Mouse (Mus musculus) liver, embryonic 16.5 days (tissue): ENCODE results near the gene Surf1. TPM values are rescaled to one million over a fixed set of nuclear protein-coding genes. Genes with fewer than 3 reads are reported as not detected.

Experiments used
- ATAC-seq: fragments of 200-750 bp; cut with Nextera tagmentation; 2 replicates; pipeline ENCODE4 v1.8.0; 2017; ENCODE audit warnings: low read depth, mild to moderate bottlenecking, moderate number of reproducible peaks, moderate library complexity
- H3K27ac ChIP-seq: fragments of 300-500 bp; sonication (generic); 2 replicates; pipeline ENCODE4 v1.5.1; 2014; ENCODE audit warnings: mild to moderate bottlenecking, low read length
- H3K27me3 ChIP-seq: fragments of 300-500 bp; sonication (generic); 2 replicates; pipeline ENCODE4 v1.6.1; 2014; ENCODE audit warnings: low read depth, low read length, mixed read lengths; ENCODE audit not compliant: control insufficient read depth, insufficient read depth
- H3K36me3 ChIP-seq: fragments of 300-500 bp; sonication (generic); 2 replicates; pipeline ENCODE4 v1.6.1; 2014; ENCODE audit warnings: mild to moderate bottlenecking; ENCODE audit not compliant: control insufficient read depth, insufficient read depth
- H3K4me1 ChIP-seq: fragments of 300-500 bp; sonication (generic); 2 replicates; pipeline ENCODE4 v1.6.1; 2014; ENCODE audit warnings: low read depth, low read length, mixed read lengths; ENCODE audit not compliant: control insufficient read depth
- H3K4me2 ChIP-seq: fragments of 300-500 bp; sonication (generic); 2 replicates; pipeline ENCODE4 v1.6.1; 2014; ENCODE audit warnings: low read depth, low read length, mixed read lengths
- H3K4me3 ChIP-seq: fragments of 300-500 bp; sonication (generic); 2 replicates; pipeline ENCODE4 v1.5.1; 2014; ENCODE audit warnings: low read depth, mild to moderate bottlenecking, low read length
- H3K9ac ChIP-seq: fragments of 300-500 bp; sonication (generic); 2 replicates; pipeline ENCODE4 v1.6.1; 2014; ENCODE audit warnings: low read depth, low read length
- H3K9me3 ChIP-seq: fragments of 300-500 bp; sonication (generic); replicated peaks from 2 replicates; pipeline ENCODE4 v1.6.1; 2016; ENCODE audit warnings: low read length; ENCODE audit not compliant: control insufficient read depth
- WGBS: fragments of 180-500 bp; shearing (Covaris S2); extraction: QIAGEN DNeasy Blood & Tissue Kit; methylation state at CpG from one replicate; pipeline ENCODE4 v1.1.7; 2014; ENCODE audit not compliant: insufficient replicate concordance; 5-methylcytosine and 5-hydroxymethylcytosine counted together
- polyA plus RNA-seq: library from polyadenylated mRNA; unstranded; fragments of >200 nt; fragmentation: Nextera tagmentation; extraction: Ambion mirVana; gene quantifications from 2 replicates; pipeline ENCODE4 v1.2.1, GENCODE M21; 2015

Surf1 gene
- polyA plus RNA-seq, 1 experiment from 2014 or later: 31.5 TPM

- Histone ChIP-seq H3K27me3 (no peaks in the 10 kb centered on the region), H3K4me1 (peaks cover 38% of the 10 kb centered on the region), H3K9ac (peak overlapping the region; percentile 99), H3K4me2 (peak overlapping the region; percentile 91), H3K36me3 (no peaks in the 10 kb centered on the region), H3K4me3 (peak overlapping the region; percentile 92), H3K9me3 (no peaks in the 10 kb centered on the region), H3K27ac (peak overlapping the region; percentile 90)
- under 1% methylated on average over 37 of the region's 49 CpGs for WGBS
- peak; percentile 9 for ATAC-seq
Observed at GRCm38 (mm10) chr2:26932473-26933303, 16.4 kb upstream of the Surf1 start.

- no peak overlapping the region for H3K4me3 ChIP-seq
- 0 out of 2 replicates have a peak overlapping the region, but pooled peaks have one; percentile 10 for H3K9ac ChIP-seq
- H3K27me3 ChIP-seq: no peaks in the 10 kb centered on the region
- peak overlapping the region; percentile 11; the same call in 1 of the 2 replicates for H3K27ac ChIP-seq
- H3K4me2 ChIP-seq: no peak overlapping the region
- peaks cover 38% of the 10 kb centered on the region for H3K4me1 ChIP-seq
- no peaks in the 10 kb centered on the region for H3K9me3 ChIP-seq
- H3K36me3 ChIP-seq: peaks cover 8% of the 10 kb centered on the region
- no peak for ATAC-seq
- 17% methylated on average over 1 of the region's 1 CpGs for WGBS
Observed at GRCm38 (mm10) chr2:26930390-26930789, 14.1 kb upstream of the Surf1 start.

- 76% methylated on average over 6 of the region's 6 CpGs for WGBS
- Histone ChIP-seq H3K4me3 (no peak overlapping the region), H3K4me2 (no peak overlapping the region), H3K9ac (no peak overlapping the region), H3K36me3 (peaks cover 29% of the 10 kb centered on the region), H3K27ac (no peak overlapping the region), H3K9me3 (no peaks in the 10 kb centered on the region), H3K27me3 (no peaks in the 10 kb centered on the region), H3K4me1 (peaks cover 29% of the 10 kb centered on the region)
- ATAC-seq: no peak
Observed at GRCm38 (mm10) chr2:26927745-26928476, 11.6 kb upstream of the Surf1 start.

GRCm38 (mm10) chr2:26921784-26922183 is 5.5 kb upstream of the Surf1 start:
- WGBS: 76% methylated on average over 9 of the region's 9 CpGs
- Histone ChIP-seq H3K4me3 (no peak overlapping the region), H3K4me1 (peaks cover 9% of the 10 kb centered on the region), H3K4me2 (no peak overlapping the region), H3K36me3 (peaks cover 61% of the 10 kb centered on the region), H3K27ac (no peak overlapping the region), H3K27me3 (no peaks in the 10 kb centered on the region), H3K9ac (no peak overlapping the region), H3K9me3 (no peaks in the 10 kb centered on the region)
- ATAC-seq: no peak; the same call in 1 of the 2 replicates

GRCm38 (mm10) chr2:26920190-26920855 is 4.0 kb upstream of the Surf1 start:
- WGBS: 79% methylated on average over 6 of the region's 6 CpGs
- Histone ChIP-seq H3K9ac (no peak overlapping the region), H3K4me2 (no peak overlapping the region), H3K4me1 (peaks cover 16% of the 10 kb centered on the region), H3K4me3 (no peak overlapping the region), H3K27ac (no peak overlapping the region), H3K9me3 (no peaks in the 10 kb centered on the region), H3K36me3 (peaks cover 53% of the 10 kb centered on the region), H3K27me3 (no peaks in the 10 kb centered on the region)
- ATAC-seq: no peak

GRCm38 (mm10) chr2:26919684-26920083 is 3.4 kb upstream of the Surf1 start:
- Histone ChIP-seq H3K9ac (no peak overlapping the region), H3K4me3 (no peak overlapping the region), H3K9me3 (no peaks in the 10 kb centered on the region), H3K4me1 (peaks cover 23% of the 10 kb centered on the region), H3K36me3 (peaks cover 47% of the 10 kb centered on the region), H3K27me3 (no peaks in the 10 kb centered on the region), H3K4me2 (no peak overlapping the region), H3K27ac (no peak overlapping the region)
- 84% methylated on average over 3 of the region's 3 CpGs for WGBS
- no peak for ATAC-seq

- WGBS: 4% methylated on average over 13 of the region's 13 CpGs
- Histone ChIP-seq H3K4me1 (peaks cover 35% of the 10 kb centered on the region), H3K36me3 (peaks cover 49% of the 10 kb centered on the region), H3K4me2 (peak overlapping the region; percentile 94), H3K27me3 (no peaks in the 10 kb centered on the region), H3K9ac (peak overlapping the region; percentile 77), H3K27ac (peak overlapping the region; percentile 63), H3K9me3 (no peaks in the 10 kb centered on the region), H3K4me3 (peak overlapping the region; percentile 68)
- peak; percentile 27 for ATAC-seq
Observed at GRCm38 (mm10) chr2:26916738-26917137, 408 bp upstream of the Surf1 start.

- Histone ChIP-seq H3K27ac (no peak overlapping the region), H3K9ac (no peak overlapping the region), H3K4me2 (peak overlapping the region; percentile 94; the same call in 1 of the 2 replicates), H3K9me3 (no peaks in the 10 kb centered on the region), H3K36me3 (peaks cover 35% of the 10 kb centered on the region), H3K4me1 (peaks cover 37% of the 10 kb centered on the region), H3K27me3 (no peaks in the 10 kb centered on the region), H3K4me3 (no peak overlapping the region)
- no peak for ATAC-seq
- WGBS: 51% methylated on average over 8 of the region's 8 CpGs
Observed at GRCm38 (mm10) chr2:26914148-26914941, 2.0 kb downstream of the Surf1 start.
